Mouse (Mus musculus) layer of hippocampus, postnatal 36 days (tissue): ENCODE data around the gene Rmnd5a. TPM values are rescaled to one million over a fixed set of nuclear protein-coding genes. Genes with fewer than 3 reads are reported as not detected.

ENCODE experiments used
- DNase-seq, 2 experiments: peaks; one replicate each; pipeline ENCODE4 v3.0.0; 2022
- total RNA-seq, 2 experiments: library from RNA; stranded (reverse); gene quantifications; 2 replicates each; pipeline ENCODE4 v1.2.3; 2021

Rmnd5a gene
- total RNA-seq, 2 experiments from 2014 or later: 100 to 103 TPM

- DNase-seq: no peak
Observed at GRCm38 (mm10) chr6:71441251-71441580, 779 bp upstream of the Rmnd5a start.

DNA sequence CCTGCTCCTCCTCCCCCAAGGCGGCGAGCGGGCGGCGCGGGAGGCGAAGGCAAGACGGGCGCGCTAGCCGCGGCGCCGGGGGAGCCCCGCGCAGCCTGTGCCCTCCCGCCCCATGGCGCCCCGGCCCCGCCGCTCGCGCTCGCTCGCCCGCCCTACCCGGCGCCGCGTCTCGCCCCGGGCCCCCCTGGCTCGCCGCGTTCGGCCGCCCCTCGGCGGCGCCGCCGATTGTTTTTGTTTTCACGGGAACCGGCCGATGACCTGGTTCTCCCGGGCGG, 283 bp downstream of the Rmnd5a start:
- DNase-seq: no peak

GRCm38 (mm10) chr6:71439506-71440216, 776 bp downstream of the Rmnd5a start:
- DNase-seq: peak; percentile 63 to 69

- DNase-seq: no peak
Observed at GRCm38 (mm10) chr6:71438070-71438469, 2.4 kb downstream of the Rmnd5a start.

DNA sequence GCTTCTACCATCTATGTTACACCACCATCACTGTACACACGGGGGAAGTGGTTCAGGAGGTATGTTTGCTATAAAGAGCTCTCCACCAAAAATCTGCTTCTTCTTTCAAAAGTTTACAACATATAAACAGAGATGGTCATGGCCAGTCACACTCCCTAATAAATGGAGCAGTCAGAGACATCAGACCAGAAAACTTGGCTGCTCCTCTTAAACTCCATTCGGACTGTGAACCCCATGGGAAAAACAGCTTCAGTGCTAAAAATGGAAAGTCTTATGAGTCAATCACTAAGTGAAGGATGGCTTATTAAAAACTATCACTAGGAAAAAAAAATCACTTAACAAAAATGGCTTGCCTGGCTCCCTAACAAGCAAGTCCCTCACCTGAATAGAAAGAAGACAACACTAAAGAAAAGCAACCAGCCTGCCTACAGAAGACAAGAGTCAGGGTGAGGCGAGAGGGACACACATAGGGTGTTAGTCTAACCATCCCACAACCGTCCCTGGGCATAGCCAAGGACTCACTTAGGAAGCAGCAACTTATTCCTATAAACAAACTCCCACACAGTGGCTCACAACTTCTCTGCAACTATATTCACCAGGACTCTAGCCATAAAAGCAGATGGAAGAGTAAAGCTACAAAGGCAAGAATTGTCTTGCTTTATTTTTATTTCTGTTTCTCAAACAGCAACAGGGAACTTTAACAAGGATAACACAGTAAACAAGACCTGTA, 12.3 kb downstream of the Rmnd5a start:
- no peak for DNase-seq

- no peak for DNase-seq
Observed at GRCm38 (mm10) chr6:71425681-71426080, 14.8 kb downstream of the Rmnd5a start.

DNA sequence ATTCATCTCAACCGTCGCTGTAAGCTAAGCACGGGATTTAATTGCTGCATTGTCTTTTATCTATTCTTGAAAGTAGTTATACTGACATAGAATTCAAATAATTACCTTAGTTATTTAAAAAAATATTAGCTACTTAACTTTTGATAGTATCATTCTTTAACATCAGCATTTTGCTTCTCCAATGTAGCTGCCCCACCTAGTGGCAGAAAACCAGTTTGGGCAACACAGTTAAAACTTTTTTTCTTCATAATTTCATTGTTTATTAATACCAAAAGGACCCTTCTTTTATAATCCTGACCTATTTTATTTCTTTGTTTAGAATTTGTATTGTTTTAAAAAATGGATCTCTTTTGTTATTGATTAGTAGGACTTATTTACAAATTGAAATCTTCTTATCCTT, 17.3 kb downstream of the Rmnd5a start:
- no peak for DNase-seq

- DNase-seq: no peak
Observed at GRCm38 (mm10) chr6:71422162-71422561, 18.3 kb downstream of the Rmnd5a start.

GRCm38 (mm10) chr6:71420848-71421247, 19.6 kb downstream of the Rmnd5a start:
- no peak for DNase-seq

DNA sequence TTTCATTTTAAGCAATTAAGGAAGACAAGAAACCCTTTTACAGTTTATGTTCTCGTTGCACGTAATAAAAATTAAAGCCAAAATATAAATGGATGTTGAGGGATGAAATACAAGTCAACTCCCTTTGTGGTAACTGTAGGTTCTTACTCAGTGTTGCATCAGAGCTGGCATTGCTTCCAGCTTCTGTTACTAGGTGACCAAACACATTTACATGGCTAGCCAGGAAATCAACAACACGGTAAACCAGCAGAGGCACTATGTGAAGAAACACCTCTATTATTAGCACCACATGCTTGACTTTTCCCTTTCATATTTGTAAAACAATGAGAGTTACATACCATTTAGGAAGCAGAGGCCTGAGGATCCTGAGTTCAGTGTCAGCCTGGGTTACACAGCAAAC, 21.6 kb downstream of the Rmnd5a start:
- DNase-seq: no peak

GRCm38 (mm10) chr6:71415446-71415845, 25.0 kb downstream of the Rmnd5a start:
- DNase-seq: no peak

GRCm38 (mm10) chr6:71414624-71415023, 25.8 kb downstream of the Rmnd5a start:
- DNase-seq: no peak

GRCm38 (mm10) chr6:71398829-71399609, 41.4 kb downstream of the Rmnd5a start:
- DNase-seq: no peak

GRCm38 (mm10) chr6:71396761-71397160, 43.7 kb downstream of the Rmnd5a start:
- no peak for DNase-seq

GRCm38 (mm10) chr6:71396016-71396415, 44.4 kb downstream of the Rmnd5a start:
- no peak for DNase-seq

- DNase-seq: no peak
Observed at GRCm38 (mm10) chr6:71390496-71390895, 49.9 kb downstream of the Rmnd5a start.

GRCm38 (mm10) chr6:71381654-71382053, 58.8 kb downstream of the Rmnd5a start:
- no peak for DNase-seq

GRCm38 (mm10) chr6:71376711-71377110, 63.7 kb downstream of the Rmnd5a start:
- no peak for DNase-seq

DNA sequence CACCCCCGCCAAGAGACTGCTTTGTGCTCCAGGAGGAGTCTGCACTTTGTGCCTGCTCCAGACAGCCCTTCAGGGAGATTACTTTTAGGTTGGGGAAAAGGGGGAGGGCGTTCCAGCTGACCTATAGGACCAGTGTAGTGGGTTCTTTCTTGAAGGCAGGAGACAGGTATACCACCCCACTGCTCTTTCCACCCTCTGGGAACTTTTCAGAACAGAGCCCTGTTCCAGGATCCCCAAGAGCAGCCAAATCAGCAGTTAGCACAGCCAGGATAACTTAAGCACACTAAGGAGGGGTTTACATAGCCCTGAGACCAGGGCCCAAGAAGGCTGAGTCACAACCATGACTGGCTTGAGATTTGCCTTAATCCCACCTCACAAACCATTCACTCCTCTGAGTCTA, 65.5 kb downstream of the Rmnd5a start:
- DNase-seq: no peak

DNA sequence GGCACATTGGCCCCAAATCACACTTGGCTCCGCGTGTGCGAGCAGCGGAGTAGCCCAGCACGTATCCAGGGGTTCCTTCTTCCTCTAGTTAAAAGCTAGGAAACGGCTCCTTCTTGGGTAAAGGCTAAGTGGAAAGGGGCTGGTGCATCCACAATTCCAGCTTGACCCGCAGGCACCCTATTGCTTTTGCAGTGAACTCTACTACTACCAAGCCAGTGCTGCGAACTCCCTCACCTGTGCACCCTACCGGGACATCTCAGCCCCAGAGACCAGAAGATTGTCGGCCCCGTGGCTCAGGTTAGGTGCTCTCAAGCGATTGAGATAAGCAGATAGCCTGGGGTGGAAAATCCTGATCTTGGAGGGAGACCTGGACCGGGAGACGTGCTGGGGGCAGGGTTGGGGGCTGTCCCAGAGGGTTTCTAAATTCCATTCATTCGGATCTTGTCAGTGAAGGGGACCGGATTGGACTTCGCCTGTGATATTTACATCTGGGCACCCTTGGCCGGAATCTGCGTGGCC, 66.1 kb downstream of the Rmnd5a start:
- DNase-seq: no peak

DNA sequence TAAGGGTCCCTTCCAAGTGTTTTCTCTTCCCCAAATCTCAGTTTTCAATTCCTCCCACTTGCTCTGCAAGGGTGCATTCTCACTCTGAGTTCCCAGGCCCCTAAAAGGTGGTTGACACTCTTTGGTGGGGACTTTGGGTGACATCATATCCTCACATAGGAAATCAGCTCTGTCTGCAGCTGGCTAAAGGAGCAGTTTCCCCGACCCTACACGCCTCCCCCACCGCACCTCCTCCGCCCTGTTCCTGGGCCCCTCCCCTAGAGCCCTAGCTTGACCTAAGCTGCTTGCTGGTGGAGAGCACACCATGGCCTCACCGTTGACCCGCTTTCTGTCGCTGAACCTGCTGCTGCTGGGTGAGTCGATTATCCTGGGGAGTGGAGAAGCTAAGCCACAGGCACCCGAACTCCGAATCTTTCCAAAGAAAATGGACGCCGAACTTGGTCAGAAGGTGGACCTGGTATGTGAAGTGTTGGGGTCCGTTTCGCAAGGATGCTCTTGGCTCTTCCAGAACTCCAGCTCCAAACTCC, 67.1 kb downstream of the Rmnd5a start, which contains the start of gene Cd8a:
Cd8a (plus strand) TSS at position 179 of the 527 bp plus-strand sequence.
- no peak for DNase-seq

DNA sequence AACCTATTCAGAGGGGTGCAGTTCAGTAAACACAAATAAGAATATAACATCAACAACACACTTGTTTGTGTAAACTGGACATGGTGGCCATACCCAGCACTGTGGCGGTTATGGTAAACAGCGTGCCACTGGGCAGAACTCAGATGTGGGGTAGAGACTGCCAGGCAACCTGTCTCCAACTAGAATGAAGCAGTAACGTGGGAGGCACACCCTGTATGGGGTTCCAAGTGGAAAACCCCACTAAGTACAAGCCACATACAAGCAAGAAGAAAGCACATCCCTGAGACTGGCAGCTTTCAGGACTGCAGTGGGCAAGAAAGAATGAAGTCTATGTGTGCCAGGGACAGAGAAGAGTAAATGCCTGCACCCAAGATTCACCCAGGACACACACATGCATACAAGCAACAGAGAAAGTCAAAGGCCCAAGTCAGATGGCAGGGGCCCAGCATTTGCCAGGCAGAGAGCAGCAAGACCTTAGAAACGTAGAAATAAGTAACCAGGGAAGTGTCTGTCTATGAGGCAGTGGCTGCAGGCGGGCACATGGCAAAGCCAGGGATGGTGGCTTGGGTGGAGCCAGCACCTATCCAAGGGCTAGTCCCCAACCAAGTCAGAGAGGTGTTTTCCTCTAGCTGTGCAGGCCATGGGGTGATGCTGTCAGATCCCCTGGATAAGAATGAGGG, 68.3 kb downstream of the Rmnd5a start:
- DNase-seq: no peak
